Mouse (Mus musculus): ENCODE data around the gene Frg2f1. TPM values are rescaled to one million over a fixed set of nuclear protein-coding genes. Genes with fewer than 3 reads are reported as not detected.

Frg2f1 gene
- polyA plus RNA-seq, 1 experiment = 3.1 TPM

- peaks cover 2% of the 10 kb centered on the region; the same call in 1 of the 2 replicates for H3K4me1 ChIP-seq (ENCODE audit: control insufficient read depth, insufficient read depth, insufficient read length, low read length)
- H3K4me3 ChIP-seq (ENCODE audit: low read depth, low read length) = no peak overlapping the region
- no peaks in the 10 kb centered on the region for H3K36me3 ChIP-seq (ENCODE audit: control insufficient read depth, insufficient read depth, low read length)
- peaks cover 5% of the 10 kb centered on the region; the same call in 1 of the 2 replicates for H3K27me3 ChIP-seq (ENCODE audit: control insufficient read depth, insufficient read depth, low read length)
- TF ChIP-seq POLR2A (IDR thresholded peaks at IDR 0.05; ENCODE audit: low read depth, low read length) (no peak), CTCF (IDR thresholded peaks at IDR 0.05; ENCODE audit: extremely low read depth, insufficient read length, insufficient replicate concordance, low read depth, low read length) (no peak)
- 50% methylated on average over 5 of the region's 5 CpGs for WGBS
- no peak overlapping the region for H3K27ac ChIP-seq (ENCODE audit: insufficient read depth, low read depth, low read length)
Observed at GRCm38 (mm10) chr4:119498319-119498848, 40.9 kb downstream of the Frg2f1 start.

- WGBS = 40% methylated on average over 10 of the region's 10 CpGs
- Histone ChIP-seq H3K27ac (ENCODE audit: insufficient read depth, low read depth, low read length) (no peak overlapping the region), H3K4me3 (ENCODE audit: low read depth, low read length) (peak overlapping the region; percentile 77), H3K27me3 (ENCODE audit: control insufficient read depth, insufficient read depth, low read length) (peaks cover 22% of the 10 kb centered on the region), H3K4me1 (ENCODE audit: control insufficient read depth, insufficient read depth, insufficient read length, low read length) (peaks cover 3% of the 10 kb centered on the region; the same call in 1 of the 2 replicates), H3K36me3 (ENCODE audit: control insufficient read depth, insufficient read depth, low read length) (no peaks in the 10 kb centered on the region)
- TF ChIP-seq CTCF (IDR thresholded peaks at IDR 0.05; ENCODE audit: extremely low read depth, insufficient read length, insufficient replicate concordance, low read depth, low read length) = no peak
- TF ChIP-seq POLR2A (IDR thresholded peaks at IDR 0.05; ENCODE audit: low read depth, low read length) = no peak
Observed at GRCm38 (mm10) chr4:119492933-119493327, 46.4 kb downstream of the Frg2f1 start.

- TF ChIP-seq POLR2A (IDR thresholded peaks at IDR 0.05; ENCODE audit: low read depth, low read length) (no peak), CTCF (IDR thresholded peaks at IDR 0.05; ENCODE audit: extremely low read depth, insufficient read length, insufficient replicate concordance, low read depth, low read length) (no peak)
- no peaks in the 10 kb centered on the region for H3K36me3 ChIP-seq (ENCODE audit: control insufficient read depth, insufficient read depth, low read length)
- no peak within 1 kb of the TSS for H3K27ac ChIP-seq (ENCODE audit: insufficient read depth, low read depth, low read length)
- H3K4me3 ChIP-seq (ENCODE audit: low read depth, low read length) = peak within 1 kb of the TSS; percentile 77
- H3K4me1 ChIP-seq (ENCODE audit: control insufficient read depth, insufficient read depth, insufficient read length, low read length) = peaks cover 3% of the 10 kb centered on the region; the same call in 1 of the 2 replicates
- 1% methylated on average over 67 of the region's 77 CpGs for WGBS
- H3K27me3 ChIP-seq (ENCODE audit: control insufficient read depth, insufficient read depth, low read length) = peaks cover 22% of the 10 kb centered on the region
Observed at GRCm38 (mm10) chr4:119492291-119492932, 46.9 kb downstream of the Frg2f1 start, which contains the start of gene Rimkla. Gene Rimkla, minus strand, starts transcription at chr4:119492628.

GRCm38 (mm10) chr4:119490806-119491205 is 48.5 kb downstream of the Frg2f1 start:
- TF ChIP-seq POLR2A (IDR thresholded peaks at IDR 0.05; ENCODE audit: low read depth, low read length) (no peak), CTCF (IDR thresholded peaks at IDR 0.05; ENCODE audit: extremely low read depth, insufficient read length, insufficient replicate concordance, low read depth, low read length) (peak; percentile 24; the same call in 1 of the 2 replicates)
- Histone ChIP-seq H3K4me3 (ENCODE audit: low read depth, low read length) (no peak overlapping the region), H3K27me3 (ENCODE audit: control insufficient read depth, insufficient read depth, low read length) (peaks cover 22% of the 10 kb centered on the region), H3K27ac (ENCODE audit: insufficient read depth, low read depth, low read length) (no peak overlapping the region), H3K36me3 (ENCODE audit: control insufficient read depth, insufficient read depth, low read length) (no peaks in the 10 kb centered on the region), H3K4me1 (ENCODE audit: control insufficient read depth, insufficient read depth, insufficient read length, low read length) (peaks cover 3% of the 10 kb centered on the region; the same call in 1 of the 2 replicates)
- 80% methylated on average over 3 of the region's 3 CpGs for WGBS

GRCm38 (mm10) chr4:119489666-119490065 is 49.7 kb downstream of the Frg2f1 start:
- TF ChIP-seq POLR2A (IDR thresholded peaks at IDR 0.05; ENCODE audit: low read depth, low read length) (no peak), CTCF (IDR thresholded peaks at IDR 0.05; ENCODE audit: extremely low read depth, insufficient read length, insufficient replicate concordance, low read depth, low read length) (no peak)
- Histone ChIP-seq H3K36me3 (ENCODE audit: control insufficient read depth, insufficient read depth, low read length) (no peaks in the 10 kb centered on the region), H3K4me1 (ENCODE audit: control insufficient read depth, insufficient read depth, insufficient read length, low read length) (peaks cover 9% of the 10 kb centered on the region), H3K27ac (ENCODE audit: insufficient read depth, low read depth, low read length) (no peak overlapping the region), H3K27me3 (ENCODE audit: control insufficient read depth, insufficient read depth, low read length) (peaks cover 22% of the 10 kb centered on the region), H3K4me3 (ENCODE audit: low read depth, low read length) (no peak overlapping the region)
- WGBS = 80% methylated on average over 10 of the region's 10 CpGs

GRCm38 (mm10) chr4:119484882-119485281 is 54.4 kb downstream of the Frg2f1 start:
- no peak overlapping the region for H3K27ac ChIP-seq (ENCODE audit: insufficient read depth, low read depth, low read length)
- H3K4me3 ChIP-seq (ENCODE audit: low read depth, low read length) = no peak overlapping the region
- peaks cover 10% of the 10 kb centered on the region; the same call in 1 of the 2 replicates for H3K4me1 ChIP-seq (ENCODE audit: control insufficient read depth, insufficient read depth, insufficient read length, low read length)
- TF ChIP-seq POLR2A (IDR thresholded peaks at IDR 0.05; ENCODE audit: low read depth, low read length) (no peak), CTCF (IDR thresholded peaks at IDR 0.05; ENCODE audit: extremely low read depth, insufficient read length, insufficient replicate concordance, low read depth, low read length) (no peak)
- WGBS = 66% methylated on average over 7 of the region's 7 CpGs
- H3K27me3 ChIP-seq (ENCODE audit: control insufficient read depth, insufficient read depth, low read length) = no peaks in the 10 kb centered on the region
- no peaks in the 10 kb centered on the region for H3K36me3 ChIP-seq (ENCODE audit: control insufficient read depth, insufficient read depth, low read length)

- H3K4me3 ChIP-seq (ENCODE audit: low read depth, low read length) = no peak overlapping the region
- no peaks in the 10 kb centered on the region for H3K36me3 ChIP-seq (ENCODE audit: control insufficient read depth, insufficient read depth, low read length)
- TF ChIP-seq CTCF (IDR thresholded peaks at IDR 0.05; ENCODE audit: extremely low read depth, insufficient read length, insufficient replicate concordance, low read depth, low read length) (no peak), POLR2A (IDR thresholded peaks at IDR 0.05; ENCODE audit: low read depth, low read length) (no peak)
- H3K27me3 ChIP-seq (ENCODE audit: control insufficient read depth, insufficient read depth, low read length) = no peaks in the 10 kb centered on the region
- no peak overlapping the region for H3K27ac ChIP-seq (ENCODE audit: insufficient read depth, low read depth, low read length)
- H3K4me1 ChIP-seq (ENCODE audit: control insufficient read depth, insufficient read depth, insufficient read length, low read length) = peaks cover 10% of the 10 kb centered on the region; the same call in 1 of the 2 replicates
- 45% methylated on average over 9 of the region's 9 CpGs for WGBS
Observed at GRCm38 (mm10) chr4:119483051-119483450, 56.3 kb downstream of the Frg2f1 start.

Other genes with a start within 250 kb of the Frg2f1 start
- 202 and 242 TPM in 2 replicates for gene Ybx1, start 244.9 kb downstream of the Frg2f1 start, polyA plus RNA-seq (2012; rRNA removed)
- 2.5 and 4.3 TPM in 2 replicates for gene Ppih, start 219.0 kb downstream of the Frg2f1 start, polyA plus RNA-seq (2012; rRNA removed)
- 0.10 and 0.13 TPM in 2 replicates for gene Ccdc30, start 124.0 kb downstream of the Frg2f1 start, polyA plus RNA-seq (2012; rRNA removed)
- 13.9 and 24.7 TPM in 2 replicates for gene Ppcs, start 117.1 kb downstream of the Frg2f1 start, polyA plus RNA-seq (2012; rRNA removed)
- 0.17 and 0.44 TPM in 2 replicates for gene Zmynd12, start 116.7 kb downstream of the Frg2f1 start, polyA plus RNA-seq (2012; rRNA removed)
- gene Rimkla, start 46.9 kb downstream of the Frg2f1 start, polyA plus RNA-seq (2012; rRNA removed) = 0.20 and 0.24 TPM in 2 replicates
- gene Foxj3, start 2.5 kb downstream of the Frg2f1 start, polyA plus RNA-seq (2012; rRNA removed) = 6.7 and 19.0 TPM in 2 replicates
- 58.4 and 1,324 TPM in 2 replicates for gene Guca2a, start 98.2 kb upstream of the Frg2f1 start, polyA plus RNA-seq (2012; rRNA removed)
- 420 and 2,057 TPM in 2 replicates for gene Guca2b, start 119.4 kb upstream of the Frg2f1 start, polyA plus RNA-seq (2012; rRNA removed)
- 3.1 and 3.3 TPM in 2 replicates for gene Hivep3, start 194.3 kb upstream of the Frg2f1 start, polyA plus RNA-seq (2012; rRNA removed)

All from small intestine, adult 2 months (tissue).